Mouse (Mus musculus) neural tube, embryonic 15.5 days (tissue): ENCODE measurements around the gene Hgd. TPM values are rescaled to one million over a fixed set of nuclear protein-coding genes. Genes with fewer than 3 reads are reported as not detected.
A peak's percentile ranks its signal among the peaks of the same experiment; 100 is the strongest.
"Not testable (repeated sequence)": the region's sequence is repeated elsewhere in the genome, so short reads cannot be mapped to it uniquely, and the experiment has no call there.

Source experiments
- ATAC-seq: fragments of 200-750 bp; cut with Nextera tagmentation; 2 replicates; pipeline ENCODE4 v1.8.0; 2017; ENCODE audit warnings: mild to moderate bottlenecking, moderate TSS enrichment, moderate library complexity; ENCODE audit not compliant: low FRiP score
- H3K27ac ChIP-seq: fragments of 300-500 bp; sonication (generic); replicated peaks from 2 replicates; pipeline ENCODE4 v1.5.1; 2015; ENCODE audit warnings: mild to moderate bottlenecking, inconsistent platforms
- H3K27me3 ChIP-seq: fragments of 300-500 bp; sonication (generic); replicated peaks from 2 replicates; pipeline ENCODE4 v1.6.1; 2015; ENCODE audit warnings: inconsistent platforms
- H3K36me3 ChIP-seq: fragments of 300-500 bp; sonication (generic); 2 replicates; pipeline ENCODE4 v1.6.1; 2015; ENCODE audit warnings: inconsistent platforms
- H3K4me1 ChIP-seq: fragments of 300-500 bp; sonication (generic); 2 replicates; pipeline ENCODE4 v1.6.1; 2015; ENCODE audit warnings: inconsistent platforms
- H3K4me2 ChIP-seq: fragments of 300-500 bp; sonication (generic); 2 replicates; pipeline ENCODE4 v1.6.1; 2015; ENCODE audit warnings: inconsistent platforms, mild to moderate bottlenecking, moderate library complexity
- H3K4me3 ChIP-seq: fragments of 300-500 bp; sonication (generic); replicated peaks from 2 replicates; pipeline ENCODE4 v1.5.1; 2015; ENCODE audit warnings: mild to moderate bottlenecking, inconsistent platforms
- H3K9ac ChIP-seq: fragments of 300-500 bp; sonication (generic); replicated peaks from 2 replicates; pipeline ENCODE4 v1.6.1; 2015; ENCODE audit warnings: mild to moderate bottlenecking, inconsistent platforms
- H3K9me3 ChIP-seq: fragments of 300-500 bp; sonication (generic); replicated peaks from 2 replicates; pipeline ENCODE4 v1.6.1; 2016; ENCODE audit warnings: inconsistent platforms
- WGBS: fragments of 180-500 bp; shearing (Covaris S2); methylation state at CpG from one replicate; pipeline ENCODE4 v1.1.7; 2015; ENCODE audit warnings: mixed read lengths; 5-methylcytosine and 5-hydroxymethylcytosine counted together
- polyA plus RNA-seq: library from polyadenylated mRNA; unstranded; fragments of >200 nt; fragmentation: Nextera tagmentation; extraction: Ambion mirVana; gene quantifications from 2 replicates; pipeline ENCODE4 v1.2.1, GENCODE M21; 2015

Gene Hgd
- polyA plus RNA-seq, 1 experiment from 2014 or later = 0.23 TPM

DNA sequence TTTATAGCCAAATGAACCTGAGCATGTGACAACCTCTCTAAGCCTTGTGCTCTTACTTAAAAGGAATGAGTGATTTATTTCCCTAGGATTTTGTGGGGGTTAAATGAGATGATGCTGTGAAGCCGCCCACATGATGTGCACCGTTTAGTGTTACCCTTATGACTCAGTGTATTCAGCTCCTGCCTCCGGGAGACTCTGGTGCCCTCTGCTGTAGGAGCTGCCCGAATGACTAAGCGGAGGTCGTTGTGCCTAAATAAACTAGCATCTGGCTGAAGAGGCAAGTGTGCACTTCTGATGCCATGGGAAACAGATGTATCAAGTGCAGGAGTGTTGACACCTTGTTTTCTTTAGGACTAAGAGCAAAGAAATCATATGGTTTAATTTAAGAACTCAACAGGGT lies 56.2 kb downstream of the Hgd start:
- Histone ChIP-seq H3K9ac (no peak overlapping the region), H3K4me1 (no peaks in the 10 kb centered on the region), H3K9me3 (no peaks in the 10 kb centered on the region), H3K4me2 (no peak overlapping the region), H3K36me3 (no peaks in the 10 kb centered on the region), H3K27me3 (no peaks in the 10 kb centered on the region), H3K4me3 (no peak overlapping the region), H3K27ac (no peak overlapping the region)
- ATAC-seq = no peak
- 70% methylated on average over 6 of the region's 6 CpGs for WGBS

DNA sequence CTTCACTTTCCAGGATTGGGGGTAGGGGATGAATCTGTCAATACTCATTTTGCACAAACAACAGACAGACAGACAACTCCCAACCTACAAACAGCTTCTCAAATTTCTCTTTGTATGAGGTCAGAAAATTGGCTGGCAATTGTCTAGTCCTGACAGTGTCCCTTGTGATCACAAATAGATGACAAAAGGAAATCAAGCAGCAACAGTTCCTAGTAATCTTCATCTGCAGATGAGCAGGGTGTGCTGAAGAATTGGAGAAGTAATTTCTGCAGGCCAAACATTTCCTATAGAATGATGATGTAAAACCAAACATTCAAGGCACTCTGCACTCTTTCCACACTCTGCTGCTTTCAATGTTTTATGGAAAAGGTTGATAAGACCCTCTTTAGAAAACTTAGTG lies 57.8 kb downstream of the Hgd start:
- Histone ChIP-seq H3K27me3 (no peaks in the 10 kb centered on the region), H3K4me1 (no peaks in the 10 kb centered on the region), H3K9ac (no peak overlapping the region), H3K4me2 (no peak overlapping the region), H3K27ac (no peak overlapping the region), H3K9me3 (no peaks in the 10 kb centered on the region), H3K36me3 (no peaks in the 10 kb centered on the region), H3K4me3 (no peak overlapping the region)
- ATAC-seq = no peak

DNA sequence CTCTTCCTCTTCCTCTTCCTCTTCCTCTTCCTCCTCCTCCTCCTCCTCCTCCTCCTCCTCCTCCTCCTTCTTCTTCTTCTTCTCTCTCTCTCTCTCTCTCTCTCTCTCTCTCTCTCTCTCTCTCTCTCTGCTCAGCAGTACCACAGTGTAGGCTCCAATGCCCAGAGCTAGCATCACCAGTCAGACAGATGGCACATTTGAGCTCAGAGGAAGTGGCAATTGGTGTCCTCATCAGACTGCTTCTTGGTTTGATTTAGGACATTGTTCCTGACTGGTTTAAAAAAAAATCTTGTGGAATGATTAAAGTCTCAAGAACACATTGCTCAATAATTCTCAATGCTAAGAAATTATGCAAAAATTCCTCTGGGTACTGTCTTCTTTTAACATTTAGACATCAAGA lies 60.6 kb downstream of the Hgd start:
- not testable (repeated sequence) for H3K27me3 ChIP-seq, H3K4me3 ChIP-seq, H3K4me1 ChIP-seq, H3K27ac ChIP-seq, H3K36me3 ChIP-seq, ATAC-seq, H3K4me2 ChIP-seq, H3K9ac ChIP-seq, H3K9me3 ChIP-seq

- H3K9me3 ChIP-seq = no peaks in the 10 kb centered on the region
- no peaks in the 10 kb centered on the region for H3K4me1 ChIP-seq
- H3K4me3 ChIP-seq = no peak overlapping the region
- no peak for ATAC-seq
- no peak overlapping the region for H3K4me2 ChIP-seq
- no peaks in the 10 kb centered on the region for H3K27me3 ChIP-seq
- WGBS = 95% methylated on average over 5 of the region's 5 CpGs
- no peak overlapping the region for H3K9ac ChIP-seq
- peaks cover 28% of the 10 kb centered on the region for H3K36me3 ChIP-seq
- H3K27ac ChIP-seq = no peak overlapping the region
Observed at GRCm38 (mm10) chr16:37644486-37644885, 64.5 kb downstream of the Hgd start.

DNA sequence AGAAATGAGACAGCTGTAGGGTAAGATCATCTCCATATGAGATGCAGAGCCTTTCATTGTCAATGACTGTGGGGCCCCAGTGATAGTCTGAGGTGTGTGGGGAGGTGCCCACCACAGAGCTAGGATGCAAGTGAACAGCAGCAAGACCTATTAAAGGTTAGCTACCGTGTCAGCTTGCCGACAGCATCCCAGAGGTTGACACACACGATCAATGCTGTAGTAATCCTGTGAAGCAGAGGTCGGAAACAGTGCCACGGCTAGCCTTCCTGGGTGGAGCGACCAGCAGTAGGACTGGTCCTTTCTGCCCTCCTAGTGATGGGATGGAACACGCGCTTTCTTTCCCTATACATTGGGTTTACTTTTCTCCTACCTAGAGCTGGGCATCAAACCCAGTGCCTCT lies 65.3 kb downstream of the Hgd start:
- Histone ChIP-seq H3K4me1 (0 out of 2 replicates have a peak, but pooled peaks cover 1% of the 10 kb centered on the region), H3K4me3 (no peak overlapping the region), H3K36me3 (peaks cover 28% of the 10 kb centered on the region), H3K9ac (no peak overlapping the region), H3K9me3 (no peaks in the 10 kb centered on the region), H3K27ac (no peak overlapping the region), H3K27me3 (no peaks in the 10 kb centered on the region), H3K4me2 (no peak overlapping the region)
- WGBS = 93% methylated on average over 8 of the region's 8 CpGs
- no peak for ATAC-seq

DNA sequence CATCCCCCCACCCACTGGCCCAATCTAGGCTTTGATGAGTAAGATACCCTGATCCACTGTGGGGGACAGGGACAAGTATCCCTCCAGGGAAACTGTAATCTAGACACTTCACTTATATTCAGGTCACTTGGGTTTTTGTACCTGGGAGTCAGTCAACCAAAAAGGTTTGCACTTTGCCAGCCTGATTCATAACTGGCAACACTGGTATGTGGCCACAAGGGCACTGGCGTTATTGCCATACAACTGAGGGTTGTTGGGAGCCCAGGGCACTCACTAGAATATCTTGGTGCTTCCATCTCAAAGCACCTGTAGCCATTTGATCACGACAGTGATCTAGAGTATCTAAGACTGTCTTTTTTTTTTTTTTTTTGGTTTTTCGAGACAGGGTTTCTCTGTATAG lies 65.8 kb downstream of the Hgd start:
- WGBS = 92% methylated on average over 3 of the region's 3 CpGs
- Histone ChIP-seq H3K27me3 (no peaks in the 10 kb centered on the region), H3K9me3 (no peaks in the 10 kb centered on the region), H3K4me2 (no peak overlapping the region), H3K27ac (no peak overlapping the region), H3K4me1 (0 out of 2 replicates have a peak, but pooled peaks cover 2% of the 10 kb centered on the region), H3K9ac (no peak overlapping the region), H3K4me3 (no peak overlapping the region), H3K36me3 (peaks cover 28% of the 10 kb centered on the region)
- ATAC-seq = no peak

DNA sequence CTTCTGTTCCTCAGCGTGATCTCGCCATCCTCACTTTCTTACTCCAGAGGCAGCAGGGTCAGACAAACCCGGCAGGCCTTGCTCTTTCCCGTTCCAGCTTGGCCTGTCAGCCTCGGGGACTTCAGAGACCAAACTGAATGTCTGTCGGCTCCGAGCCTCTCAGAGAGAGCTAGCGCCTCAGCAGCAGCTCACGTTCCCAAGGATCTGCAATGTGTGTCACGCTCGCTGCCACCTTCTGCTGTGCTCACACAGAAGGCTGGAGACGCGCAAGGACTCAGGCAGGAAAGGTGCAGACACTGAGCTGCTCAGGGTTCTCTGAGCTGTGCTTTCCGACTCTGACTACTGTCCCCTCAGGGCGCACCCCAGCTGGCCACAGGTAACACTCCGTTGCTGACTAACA lies 67.1 kb downstream of the Hgd start:
- Histone ChIP-seq H3K4me2 (no peak overlapping the region), H3K27ac (no peak overlapping the region), H3K36me3 (peaks cover 28% of the 10 kb centered on the region), H3K9ac (no peak overlapping the region), H3K27me3 (no peaks in the 10 kb centered on the region), H3K9me3 (no peaks in the 10 kb centered on the region), H3K4me1 (peaks cover 3% of the 10 kb centered on the region), H3K4me3 (no peak overlapping the region)
- 86% methylated on average over 16 of the region's 16 CpGs for WGBS
- ATAC-seq = no peak

GRCm38 (mm10) chr16:37647936-37648335 lies 68.0 kb downstream of the Hgd start:
- no peaks in the 10 kb centered on the region for H3K27me3 ChIP-seq
- no peak overlapping the region for H3K9ac ChIP-seq
- no peak overlapping the region for H3K4me2 ChIP-seq
- peaks cover 28% of the 10 kb centered on the region for H3K36me3 ChIP-seq
- ATAC-seq = no peak
- no peaks in the 10 kb centered on the region for H3K9me3 ChIP-seq
- H3K4me3 ChIP-seq = no peak overlapping the region
- 96% methylated on average over 8 of the region's 8 CpGs for WGBS
- peaks cover 12% of the 10 kb centered on the region for H3K4me1 ChIP-seq
- no peak overlapping the region for H3K27ac ChIP-seq

DNA sequence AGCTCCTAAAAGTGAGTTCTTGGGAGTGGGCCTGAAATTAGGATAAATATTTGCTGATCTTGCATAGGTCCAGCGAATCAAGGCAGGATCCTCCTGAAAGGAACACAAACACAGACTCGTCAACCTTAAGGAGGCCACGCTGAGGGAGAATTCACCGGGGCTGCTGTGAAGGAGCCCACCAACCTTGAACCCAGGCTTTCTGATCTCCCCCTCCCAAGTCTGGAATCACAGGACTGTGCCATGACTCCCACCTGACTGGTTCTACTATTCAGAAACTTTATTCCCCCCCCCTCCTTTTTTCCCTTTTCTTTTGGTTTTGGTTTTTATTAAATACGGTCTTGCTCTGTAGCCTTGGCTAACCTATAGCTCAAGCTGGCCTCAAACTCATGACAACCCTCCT lies 69.1 kb downstream of the Hgd start:
- H3K4me3 ChIP-seq = no peak overlapping the region
- H3K4me1 ChIP-seq = peaks cover 18% of the 10 kb centered on the region
- H3K9ac ChIP-seq = no peak overlapping the region
- H3K9me3 ChIP-seq = no peaks in the 10 kb centered on the region
- no peak overlapping the region for H3K4me2 ChIP-seq
- H3K27ac ChIP-seq = no peak overlapping the region
- no peak for ATAC-seq
- H3K27me3 ChIP-seq = no peaks in the 10 kb centered on the region
- 90% methylated on average over 5 of the region's 5 CpGs for WGBS
- H3K36me3 ChIP-seq = peaks cover 28% of the 10 kb centered on the region

GRCm38 (mm10) chr16:37651467-37651866 lies 71.5 kb downstream of the Hgd start:
- H3K9me3 ChIP-seq = no peaks in the 10 kb centered on the region
- 77% methylated on average over 5 of the region's 5 CpGs for WGBS

DNA sequence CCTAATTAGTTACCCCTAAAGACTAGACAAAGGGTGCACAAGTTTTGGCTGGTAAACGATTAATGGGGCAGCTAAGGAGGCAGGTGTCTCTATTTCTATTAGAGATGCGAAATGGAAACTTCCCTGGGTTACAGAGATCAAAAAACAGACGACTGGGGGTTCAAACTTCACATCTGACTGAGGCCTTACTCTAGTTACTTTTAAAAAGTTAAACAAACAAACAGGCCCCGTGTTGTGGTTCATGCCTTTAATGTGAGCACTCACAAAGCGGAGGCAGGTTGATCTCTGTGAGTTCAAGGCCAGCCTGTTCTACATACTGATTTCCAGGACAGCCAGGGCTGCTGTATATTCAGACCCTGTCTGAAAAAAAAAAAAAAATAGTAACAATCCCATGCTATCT lies 72.7 kb downstream of the Hgd start:
- no peaks in the 10 kb centered on the region for H3K9me3 ChIP-seq
- H3K9ac ChIP-seq = peak overlapping the region; percentile 89; the same call in 1 of the 2 replicates
- H3K27ac ChIP-seq = 0 out of 2 replicates have a peak overlapping the region, but pooled peaks have one; percentile 18
- WGBS = 82% methylated on average over 5 of the region's 5 CpGs
- H3K36me3 ChIP-seq = peaks cover 7% of the 10 kb centered on the region; the same call in 1 of the 2 replicates
- no peak for ATAC-seq
- H3K27me3 ChIP-seq = no peaks in the 10 kb centered on the region
- H3K4me3 ChIP-seq = peak overlapping the region; percentile 80; the same call in 1 of the 2 replicates
- peak overlapping the region; percentile 67 for H3K4me2 ChIP-seq
- peaks cover 29% of the 10 kb centered on the region for H3K4me1 ChIP-seq

More at GRCm38 (mm10) chr16:37651467-37651866, 71.5 kb downstream of the Hgd start:
- Histone ChIP-seq H3K9ac (no peak overlapping the region), H3K36me3 (peaks cover 18% of the 10 kb centered on the region), H3K27me3 (no peaks in the 10 kb centered on the region), H3K27ac (no peak overlapping the region), H3K4me1 (peaks cover 29% of the 10 kb centered on the region), H3K4me3 (no peak overlapping the region), H3K4me2 (no peak overlapping the region)
- ATAC-seq = no peak

DNA sequence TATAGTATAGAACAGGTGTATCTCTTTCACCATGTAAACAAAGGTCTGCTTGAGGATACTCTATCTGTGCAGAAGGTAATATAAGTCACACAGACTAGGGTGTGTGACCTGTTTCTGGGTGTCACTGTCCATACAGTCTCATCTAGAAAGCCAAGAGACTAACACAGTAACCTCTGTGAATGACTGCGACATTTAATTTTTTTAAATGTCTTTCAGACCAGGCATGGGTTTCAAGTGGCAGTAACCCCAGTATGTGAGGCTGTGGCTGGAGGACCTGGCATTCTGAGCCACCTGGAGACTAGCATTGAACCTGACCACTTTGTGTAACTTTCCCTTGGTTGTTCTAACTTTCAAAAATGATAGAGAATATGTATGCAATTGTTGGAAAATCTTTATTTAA lies 73.1 kb downstream of the Hgd start:
- peak overlapping the region; percentile 89 for H3K9ac ChIP-seq
- H3K4me3 ChIP-seq = peak overlapping the region; percentile 80

More for the DNA sequence above, 73.1 kb downstream of the Hgd start:
- Histone ChIP-seq H3K27ac (0 out of 2 replicates have a peak overlapping the region, but pooled peaks have one; percentile 18), H3K36me3 (peaks cover 3% of the 10 kb centered on the region; the same call in 1 of the 2 replicates), H3K4me2 (peak overlapping the region; percentile 67), H3K27me3 (no peaks in the 10 kb centered on the region), H3K9me3 (no peaks in the 10 kb centered on the region), H3K4me1 (peaks cover 29% of the 10 kb centered on the region)
- WGBS = 90% methylated on average over 1 of the region's 1 CpGs
- ATAC-seq = no peak
